Mouse (Mus musculus) heart, adult 2 months (tissue): Measurements from ENCODE around the gene Ube2o. TPM values are rescaled to one million over a fixed set of nuclear protein-coding genes. Genes with fewer than 3 reads are reported as not detected.
"Not testable (repeated sequence)": the region's sequence is repeated elsewhere in the genome, so short reads cannot be mapped to it uniquely, and the experiment has no call there.

ENCODE experiments used
- DNase-seq, 2 experiments: peaks; one replicate each; pipeline ENCODE4 v3.0.0; 2021
- H3K27ac ChIP-seq: fragments of 200-600 bp; 2 replicates; pipeline ENCODE4 v1.8.1; 2022
- H3K27me3 ChIP-seq: fragments of 200-500 bp; 2 replicates; pipeline ENCODE4 v1.6.1; 2012; ENCODE audit warnings: mild to moderate bottlenecking, low read length, inconsistent platforms, mixed read lengths; ENCODE audit not compliant: control insufficient read depth, insufficient read depth
- H3K36me3 ChIP-seq: fragments of 200-500 bp; 2 replicates; pipeline ENCODE4 v1.6.1; 2012; ENCODE audit warnings: low read length, inconsistent platforms; ENCODE audit not compliant: control insufficient read depth, insufficient read depth
- H3K4me1 ChIP-seq: fragments of 200-500 bp; 2 replicates; pipeline ENCODE4 v1.6.1; 2011; ENCODE audit warnings: low read length; ENCODE audit not compliant: control insufficient read depth, insufficient read depth
- H3K4me3 ChIP-seq: fragments of 200-600 bp; 2 replicates; pipeline ENCODE4 v1.8.1; 2022
- H3K79me2 ChIP-seq: fragments of 200-500 bp; replicated peaks from 2 replicates; pipeline ENCODE4 v1.6.1; 2012; ENCODE audit warnings: mild to moderate bottlenecking, inconsistent platforms, low read length, moderate library complexity, mixed read lengths; ENCODE audit not compliant: control insufficient read depth, insufficient read depth
- H3K9ac ChIP-seq: fragments of 200-500 bp; 2 replicates; pipeline ENCODE4 v1.6.1; 2012; ENCODE audit warnings: low read depth, mild to moderate bottlenecking, control low read depth, inconsistent platforms, low read length, mixed read lengths
- CTCF ChIP-seq: fragments of 200-600 bp; IDR thresholded peaks from 2 replicates; pipeline ENCODE4 v1.8.1; 2022; ENCODE audit warnings: antibody characterized with exemption, mild to moderate bottlenecking, moderate library complexity
- EP300 ChIP-seq: fragments of 200-500 bp; IDR thresholded peaks from 2 replicates; pipeline ENCODE4 v1.6.1; 2011; ENCODE audit warnings: low read depth, low read length, control low read depth; ENCODE audit not compliant: insufficient read depth
- POLR2A ChIP-seq: fragments of 200-500 bp; IDR thresholded peaks from 2 replicates; pipeline ENCODE4 v1.6.1; 2011; ENCODE audit warnings: mild to moderate bottlenecking, low read depth, low read length, control low read depth; ENCODE audit not compliant: insufficient read depth
- WGBS: fragments of 180-500 bp; shearing (Covaris S2); methylation state at CpG from one replicate; pipeline ENCODE4 v1.1.7; 2018; 5-methylcytosine and 5-hydroxymethylcytosine counted together
- intact Hi-C: fragments of 180-260 bp; cut with DNase I; formaldehyde crosslinking; loops from one replicate; pipeline ENCODE4 v1.15.1; 2025
- polyA plus RNA-seq: library from polyadenylated mRNA; depleted of rRNA; stranded (reverse); fragments of >200 nt; gene quantifications from 2 replicates; pipeline ENCODE4 v1.2.3, GENCODE M21; 2012
- total RNA-seq, 2 experiments: library from RNA; stranded (reverse); gene quantifications; 2 replicates each; pipeline ENCODE4 v1.2.3; 2021

The Ube2o gene
- total and polyA plus RNA-seq, 3 experiments = 24.8 to 36.3 (median 26.4) TPM

DNA sequence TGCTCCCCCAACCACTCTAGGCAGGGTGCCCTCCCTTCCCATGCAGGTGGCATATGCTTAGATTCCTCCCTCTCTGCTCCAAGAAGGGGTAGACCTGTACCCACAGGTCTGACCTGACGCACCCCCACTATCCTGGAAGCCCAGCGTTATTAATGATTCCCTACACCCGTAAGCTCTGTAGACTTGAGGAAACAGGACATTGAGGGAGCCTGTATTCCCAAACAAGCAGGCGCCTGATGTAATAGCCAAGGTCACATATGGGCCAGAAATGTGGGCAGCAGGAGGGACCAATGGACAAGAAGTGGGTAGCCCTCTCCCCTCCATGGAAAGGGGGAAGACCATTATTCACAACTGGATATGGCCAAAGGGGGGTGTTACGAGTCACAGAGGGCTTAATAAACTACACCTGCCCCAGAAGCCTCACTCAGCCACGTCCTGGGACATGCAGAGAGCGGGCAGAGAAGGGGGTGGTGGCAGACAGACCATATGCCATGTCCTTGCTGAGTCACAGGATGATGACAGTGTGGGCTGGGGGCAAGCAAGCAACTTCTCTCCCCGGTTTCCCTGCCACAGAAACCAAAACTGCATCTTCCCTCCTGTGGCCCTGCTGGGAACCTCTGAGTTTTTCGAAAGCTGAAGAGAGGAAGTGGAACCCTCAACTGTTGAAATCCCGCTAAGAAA, 35.3 kb upstream of the Ube2o start:
- peaks cover 6% of the 10 kb centered on the region for H3K79me2 ChIP-seq
- no peaks in the 10 kb centered on the region for H3K27me3 ChIP-seq
- no peak; the same call in 1 of the 2 replicates for TF ChIP-seq CTCF
- no peak for TF ChIP-seq EP300
- TF ChIP-seq POLR2A = no peak
- H3K27ac ChIP-seq = peak overlapping the region; percentile 90
- H3K4me3 ChIP-seq = peak overlapping the region; percentile 18; the same call in 1 of the 2 replicates
- DNase-seq = peak; percentile 44 to 47
- intact Hi-C loops = no loop called here
- 54% methylated on average over 10 of the region's 10 CpGs for WGBS
- peak overlapping the region; percentile 28 for H3K9ac ChIP-seq
- peaks cover 57% of the 10 kb centered on the region for H3K4me1 ChIP-seq
- H3K36me3 ChIP-seq = peaks cover 2% of the 10 kb centered on the region; the same call in 1 of the 2 replicates

- Histone ChIP-seq H3K9ac (peak overlapping the region; percentile 20; the same call in 1 of the 2 replicates), H3K79me2 (peaks cover 6% of the 10 kb centered on the region), H3K4me3 (peak overlapping the region; percentile 21; the same call in 1 of the 2 replicates), H3K36me3 (peaks cover 2% of the 10 kb centered on the region; the same call in 1 of the 2 replicates), H3K4me1 (peaks cover 51% of the 10 kb centered on the region), H3K27ac (peak overlapping the region; percentile 90), H3K27me3 (no peaks in the 10 kb centered on the region)
- TF ChIP-seq POLR2A = no peak; the same call in 1 of the 2 replicates
- peak; percentile 63 for TF ChIP-seq CTCF
- peak; percentile 49; the same call in 1 of the 2 replicates for TF ChIP-seq EP300
- intact Hi-C loops = no loop called here
- 25% methylated on average over 15 of the region's 15 CpGs for WGBS
- peak; percentile 79 to 84 for DNase-seq
Observed at GRCm38 (mm10) chr11:116615735-116616437, 34.6 kb upstream of the Ube2o start.

GRCm38 (mm10) chr11:116613234-116613633, 32.0 kb upstream of the Ube2o start:
- WGBS = 71% methylated on average over 6 of the region's 6 CpGs
- Histone ChIP-seq H3K4me3 (no peak overlapping the region), H3K27me3 (no peaks in the 10 kb centered on the region), H3K79me2 (peaks cover 6% of the 10 kb centered on the region; the same call in 1 of the 2 replicates), H3K4me1 (peaks cover 30% of the 10 kb centered on the region), H3K27ac (no peak overlapping the region), H3K9ac (no peak overlapping the region), H3K36me3 (peaks cover 2% of the 10 kb centered on the region; the same call in 1 of the 2 replicates)
- no peak for TF ChIP-seq CTCF
- TF ChIP-seq EP300 = no peak
- TF ChIP-seq POLR2A = no peak
- intact Hi-C loops = no loop called here
- DNase-seq = no peak

DNA sequence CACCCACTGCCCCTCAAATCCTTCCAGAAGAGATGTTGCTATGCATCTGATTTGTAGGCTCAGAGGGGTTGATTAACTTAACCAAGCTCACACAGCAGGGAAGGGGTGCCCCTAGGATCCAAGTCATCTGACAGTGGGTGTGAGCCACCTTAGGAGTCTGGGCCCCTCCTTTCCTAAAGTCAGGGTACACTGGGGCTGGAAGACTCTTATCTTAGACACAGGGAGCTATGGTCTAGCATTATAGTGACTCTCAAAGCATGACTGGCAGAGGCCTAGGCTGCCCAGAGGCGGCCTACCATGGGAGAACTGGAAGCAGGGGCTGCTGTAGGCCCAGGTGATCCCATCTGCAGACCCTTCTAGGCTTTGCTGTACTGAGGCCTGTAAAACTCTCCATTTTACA, 31.3 kb upstream of the Ube2o start:
- Histone ChIP-seq H3K36me3 (peaks cover 2% of the 10 kb centered on the region; the same call in 1 of the 2 replicates), H3K4me3 (no peak overlapping the region), H3K27me3 (no peaks in the 10 kb centered on the region), H3K79me2 (peaks cover 6% of the 10 kb centered on the region; the same call in 1 of the 2 replicates), H3K27ac (no peak overlapping the region; the same call in 1 of the 2 replicates), H3K9ac (no peak overlapping the region), H3K4me1 (peaks cover 23% of the 10 kb centered on the region)
- 100% methylated on average over 1 of the region's 1 CpGs for WGBS
- no peak for DNase-seq
- TF ChIP-seq POLR2A (no peak), CTCF (no peak), EP300 (no peak)
- intact Hi-C loops = no loop called here

GRCm38 (mm10) chr11:116611883-116612282, 30.6 kb upstream of the Ube2o start:
- TF ChIP-seq POLR2A = no peak
- TF ChIP-seq EP300 = no peak
- no peak for TF ChIP-seq CTCF
- WGBS = 88% methylated on average over 9 of the region's 9 CpGs

DNA sequence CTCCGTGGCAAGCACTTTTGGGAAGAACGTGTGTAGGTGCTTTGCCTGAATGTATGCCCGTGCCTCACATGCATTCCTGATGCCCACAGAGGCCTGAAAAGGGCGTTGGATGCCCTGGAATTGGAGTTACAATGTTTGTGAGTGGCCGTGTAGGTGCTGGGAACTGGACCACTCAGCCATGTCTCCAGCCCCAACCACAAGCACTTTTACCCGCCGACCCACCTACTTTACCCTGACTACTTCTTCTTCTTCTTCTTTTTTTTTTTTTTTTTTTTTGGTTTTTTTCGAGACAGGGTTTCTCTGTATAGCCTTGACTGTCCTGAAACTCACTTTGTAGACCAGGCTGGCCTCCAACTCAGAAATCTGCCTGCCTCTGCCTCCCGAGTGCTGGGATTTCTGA, 29.9 kb upstream of the Ube2o start:
- H3K79me2 ChIP-seq, H3K36me3 ChIP-seq, H3K4me3 ChIP-seq, H3K27me3 ChIP-seq, H3K27ac ChIP-seq, DNase-seq, H3K9ac ChIP-seq, intact Hi-C loops: not testable (repeated sequence)
- 90% methylated on average over 9 of the region's 9 CpGs for whole genome bisulfite sequencing
- peaks cover 13% of the 10 kb centered on the region for H3K4me1 ChIP-seq

More at GRCm38 (mm10) chr11:116611883-116612282, 30.6 kb upstream of the Ube2o start:
- Histone ChIP-seq H3K79me2 (peaks cover 8% of the 10 kb centered on the region), H3K4me3 (no peak overlapping the region), H3K27ac (no peak overlapping the region), H3K36me3 (peaks cover 2% of the 10 kb centered on the region; the same call in 1 of the 2 replicates), H3K4me1 (peaks cover 20% of the 10 kb centered on the region), H3K9ac (no peak overlapping the region), H3K27me3 (no peaks in the 10 kb centered on the region)
- intact Hi-C loops = no loop called here
- no peak for DNase-seq
